Mouse (Mus musculus) hindlimb bud, embryonic 11.5 days (tissue): ENCODE measurements around the gene Gm14548.
"Not testable (repeated sequence)": the region's sequence is repeated elsewhere in the genome, so short reads cannot be mapped to it uniquely, and the experiment has no call there.

ENCODE experiments used
- DNase-seq: peaks from one replicate; pipeline ENCODE4 v3.0.0-alpha.2; 2012; ENCODE audit warnings: low read depth, low spot score; ENCODE audit errors: extremely low spot score

Gene Gm14548

GRCm38 (mm10) chr7:3898036-3898590 lies at the start of gene Gm14548:
Gene Gm14548, minus strand, starts transcription at chr7:3898120.
- DNase-seq, result not testable (repeated sequence)

GRCm38 (mm10) chr7:3946117-3946516 lies 48.2 kb upstream of the Gm14548 start:
- DNase-seq, result no peak

- DNase-seq, result no peak
Measured at GRCm38 (mm10) chr7:3940915-3941314, 43.0 kb upstream of the Gm14548 start.

GRCm38 (mm10) chr7:3939866-3940525 lies 42.1 kb upstream of the Gm14548 start:
- DNase-seq, result no peak

DNA sequence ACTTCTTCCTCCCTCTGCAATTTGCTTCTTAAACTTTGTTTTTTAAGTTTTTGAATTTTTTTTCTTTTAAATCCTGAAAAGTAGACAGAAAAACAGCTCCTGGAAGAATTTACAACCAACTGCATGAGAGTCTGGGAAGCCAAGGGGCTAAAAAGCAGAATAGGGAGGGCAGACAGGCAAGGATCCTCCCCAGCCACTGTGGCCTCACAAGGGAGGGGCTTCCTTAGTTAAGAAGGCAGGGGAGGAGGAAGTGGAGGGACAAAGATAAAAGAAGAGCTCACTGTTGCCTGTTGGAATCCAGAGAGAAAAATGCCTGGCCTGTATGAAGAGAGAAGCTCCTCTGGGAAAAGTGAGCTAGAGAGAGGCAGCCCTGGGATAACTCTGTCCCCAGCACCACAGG lies 37.6 kb upstream of the Gm14548 start:
- not testable (repeated sequence) for DNase-seq

GRCm38 (mm10) chr7:3915387-3915786 lies 17.5 kb upstream of the Gm14548 start, which contains the start of gene Lilra6:
Gene Lilra6, minus strand, starts transcription at chr7:3915503.
- DNase-seq, result not testable (repeated sequence)

- DNase-seq, result no peak
Measured at GRCm38 (mm10) chr7:3903704-3904103, 5.8 kb upstream of the Gm14548 start.

GRCm38 (mm10) chr7:3875032-3875431 lies 22.9 kb downstream of the Gm14548 start:
- DNase-seq, result not testable (repeated sequence)

DNA sequence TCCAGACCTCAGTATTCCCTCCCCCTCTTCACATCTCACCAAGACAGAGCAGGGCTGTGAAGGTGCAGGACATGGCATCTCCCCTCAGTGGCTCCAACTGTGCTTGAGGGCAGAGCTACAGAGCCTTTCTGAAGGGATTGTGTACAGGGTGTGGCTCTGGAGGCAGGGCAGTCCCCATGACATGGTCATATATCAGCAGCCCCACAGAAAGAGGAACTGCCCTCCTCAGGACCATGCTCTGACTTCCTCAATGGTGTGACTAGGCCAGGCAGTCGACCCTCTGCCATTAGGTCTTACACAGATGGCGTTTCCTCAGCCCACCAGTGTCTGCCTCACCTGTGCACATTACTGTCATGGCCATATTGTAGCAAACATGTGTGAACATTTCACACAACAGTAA lies 53.0 kb downstream of the Gm14548 start, which contains the start of gene Pira2:
TSS of gene Pira2 (minus strand) at position 101 of the 400 bp plus-strand sequence.
- DNase-seq, result not testable (repeated sequence)

DNA sequence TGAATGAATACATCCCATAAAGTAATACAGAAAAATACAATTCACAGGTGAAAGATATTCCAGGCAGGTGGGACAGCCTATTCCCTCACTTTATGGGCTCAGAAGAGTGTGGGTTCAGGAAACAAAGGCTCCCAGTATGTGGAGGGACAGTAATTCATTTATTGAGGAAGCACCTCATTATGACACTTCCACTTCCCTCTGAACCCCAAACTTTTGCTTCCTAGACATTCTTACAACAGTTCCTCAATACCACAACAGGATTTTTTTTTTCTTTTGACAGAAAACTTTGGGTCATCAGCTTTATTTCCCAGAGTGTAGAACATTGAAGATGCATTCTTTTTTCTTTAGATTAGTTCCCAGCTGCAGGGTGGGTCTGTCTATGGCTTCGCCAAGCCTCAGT lies 60.1 kb downstream of the Gm14548 start:
- not testable (repeated sequence) for DNase-seq
